Comparison of ENCODE assay signal across 8 mouse cellular contexts in genomic region chr5:115631505-115632357, GRCm38 (mm10). TPM values are rescaled to one million over a fixed set of nuclear protein-coding genes. Genes with fewer than 3 reads are reported as not detected.
DNase-seq lines count a peak whose midpoint lies in the region; ATAC-seq and TF ChIP-seq lines count a peak whose summit lies in the region.

TSS of gene Rab35 (plus strand) at chr5:115631908.

- H3K9me3 ChIP-seq in embryonic facial prominence, embryonic 15.5 days (replicated peaks), result no peaks in the 10 kb centered on the region
- no peaks in the 10 kb centered on the region for H3K9me3 ChIP-seq in kidney, embryonic 14.5 days (ENCODE audit: control insufficient read depth, low read length)
- H3K9me3 ChIP-seq in limb, embryonic 15.5 days, result no peaks in the 10 kb centered on the region

- peak; percentile 76; the same call in 1 of the 2 replicates for TF ChIP-seq POLR2A in bone marrow, adult 2 months (IDR thresholded peaks at IDR 0.05; ENCODE audit: borderline replicate concordance, control insufficient read depth, low read depth, low read length)

- peak within 1 kb of the TSS; percentile 87 for H3K4me2 ChIP-seq in embryonic facial prominence, embryonic 15.5 days (replicated peaks)
- peak within 1 kb of the TSS; percentile 85 for H3K4me2 ChIP-seq in kidney, embryonic 14.5 days (replicated peaks; ENCODE audit: low read depth, low read length)
- H3K4me2 ChIP-seq in limb, embryonic 15.5 days, result peak within 1 kb of the TSS; percentile 78

- peak; percentile 92 for DNase-seq in 416B (ENCODE audit: low read depth)
- DNase-seq in heart, adult 9 months (ENCODE audit: low spot score in 2 of 2), result peak; percentile 94
- DNase-seq in monocyte, adult 2 months (ENCODE audit: low read depth in 1 of 2, low spot score in 2 of 2), result peak; percentile 87 to 92
- DNase-seq in spleen, postnatal 36 days (ENCODE audit: low spot score in 2 of 2), result peak; percentile 94 to 95

- 1% methylated on average over 118 of the region's 125 CpGs for WGBS in bone marrow, adult 2 months
- WGBS in embryonic facial prominence, embryonic 15.5 days, result under 1% methylated on average over 74 of the region's 125 CpGs
- 1% methylated on average over 72 of the region's 125 CpGs for WGBS in kidney, embryonic 14.5 days
- WGBS in limb, embryonic 15.5 days, result under 1% methylated on average over 86 of the region's 125 CpGs

- peak within 1 kb of the TSS; percentile 96 for H3K27ac ChIP-seq in bone marrow, adult 2 months (ENCODE audit: control insufficient read depth, insufficient read depth, low read depth, low read length, poor library complexity)
- H3K27ac ChIP-seq in embryonic facial prominence, embryonic 15.5 days (replicated peaks), result peak within 1 kb of the TSS; percentile 87
- H3K27ac ChIP-seq in kidney, embryonic 14.5 days (ENCODE audit: low read depth, low read length), result peak within 1 kb of the TSS; percentile 77; the same call in 1 of the 2 replicates
- H3K27ac ChIP-seq in limb, embryonic 15.5 days, result peak within 1 kb of the TSS; percentile 86

- peak; percentile 91 for ATAC-seq in embryonic facial prominence, embryonic 15.5 days (ENCODE audit: insufficient number of reproducible peaks, low FRiP score, low TSS enrichment, low read depth)
- peak; percentile 81 for ATAC-seq in kidney, embryonic 14.5 days (ENCODE audit: low FRiP score, low TSS enrichment)
- ATAC-seq in limb, embryonic 15.5 days (ENCODE audit: insufficient number of reproducible peaks, low FRiP score, low TSS enrichment, low read depth), result peak; percentile 87

- peaks cover 18% of the 10 kb centered on the region for H3K4me1 ChIP-seq in bone marrow, adult 2 months (ENCODE audit: control insufficient read depth, insufficient read depth, low read length)
- H3K4me1 ChIP-seq in embryonic facial prominence, embryonic 15.5 days, result peaks cover 43% of the 10 kb centered on the region
- peaks cover 10% of the 10 kb centered on the region for H3K4me1 ChIP-seq in kidney, embryonic 14.5 days (ENCODE audit: control insufficient read depth, insufficient read depth, low read length)
- H3K4me1 ChIP-seq in limb, embryonic 15.5 days, result peaks cover 40% of the 10 kb centered on the region

- TF ChIP-seq CTCF in bone marrow, adult 2 months (IDR thresholded peaks at IDR 0.05; ENCODE audit: control insufficient read depth, insufficient read depth, low read length), result no peak

- peak within 1 kb of the TSS; percentile 86 for H3K4me3 ChIP-seq in bone marrow, adult 2 months (replicated peaks; ENCODE audit: control insufficient read depth, low read depth, low read length)
- H3K4me3 ChIP-seq in embryonic facial prominence, embryonic 15.5 days (replicated peaks), result peak within 1 kb of the TSS; percentile 71
- peak within 1 kb of the TSS; percentile 81 for H3K4me3 ChIP-seq in kidney, embryonic 14.5 days (ENCODE audit: low read length)
- H3K4me3 ChIP-seq in limb, embryonic 15.5 days, result peak within 1 kb of the TSS; percentile 81

- H3K9ac ChIP-seq in embryonic facial prominence, embryonic 15.5 days, result peak within 1 kb of the TSS; percentile 81
- H3K9ac ChIP-seq in kidney, embryonic 14.5 days (ENCODE audit: low read depth, low read length), result peak within 1 kb of the TSS; percentile 94
- H3K9ac ChIP-seq in limb, embryonic 15.5 days, result peak within 1 kb of the TSS; percentile 81

- no peaks in the 10 kb centered on the region for H3K27me3 ChIP-seq in embryonic facial prominence, embryonic 15.5 days
- H3K27me3 ChIP-seq in kidney, embryonic 14.5 days (ENCODE audit: control insufficient read depth, insufficient read depth, low read length), result no peaks in the 10 kb centered on the region
- no peaks in the 10 kb centered on the region for H3K27me3 ChIP-seq in limb, embryonic 15.5 days

- H3K36me3 ChIP-seq in embryonic facial prominence, embryonic 15.5 days, result no peaks in the 10 kb centered on the region
- H3K36me3 ChIP-seq in kidney, embryonic 14.5 days (ENCODE audit: control insufficient read depth, insufficient read depth, low read length), result no peaks in the 10 kb centered on the region
- no peaks in the 10 kb centered on the region for H3K36me3 ChIP-seq in limb, embryonic 15.5 days

RNA-seq across cellular contexts. Expression of gene Rab35, which starts in this region (rescaled TPM):
- polyA plus RNA-seq in bone marrow, adult 2 months (2011; ENCODE audit: insufficient read depth, insufficient read length, low replicate concordance, missing spikeins), result 22.3 and 32.5 TPM in 2 replicates
- polyA plus RNA-seq in embryonic facial prominence, embryonic 15.5 days (2015; fragmentation: Nextera tagmentation; extraction: Ambion mirVana), result 17.6 and 17.8 TPM in 2 replicates
- polyA plus RNA-seq in kidney, embryonic 14.5 days (2014; fragmentation: Nextera tagmentation; extraction: Ambion mirVana), result 17.7 and 18.6 TPM in 2 replicates
- 15.1 and 17.0 TPM in 2 replicates for polyA plus RNA-seq in limb, embryonic 15.5 days (2015; fragmentation: Nextera tagmentation; extraction: Ambion mirVana)

Comparison
In these comparisons a context has a peak if more than half of its experiments do, and no peak if none do; other contexts are left out.
1. Peak in every context shown above with its lines: DNase-seq, ATAC-seq, H3K4me3 ChIP-seq and H3K27ac ChIP-seq.